Mouse (Mus musculus): ENCODE measurements around the gene Gdf7. TPM values are rescaled to one million over a fixed set of nuclear protein-coding genes. Genes with fewer than 3 reads are reported as not detected.

Gdf7 gene
- polyA plus RNA-seq, 1 experiment from 2014 or later: 0.14 TPM

DNA sequence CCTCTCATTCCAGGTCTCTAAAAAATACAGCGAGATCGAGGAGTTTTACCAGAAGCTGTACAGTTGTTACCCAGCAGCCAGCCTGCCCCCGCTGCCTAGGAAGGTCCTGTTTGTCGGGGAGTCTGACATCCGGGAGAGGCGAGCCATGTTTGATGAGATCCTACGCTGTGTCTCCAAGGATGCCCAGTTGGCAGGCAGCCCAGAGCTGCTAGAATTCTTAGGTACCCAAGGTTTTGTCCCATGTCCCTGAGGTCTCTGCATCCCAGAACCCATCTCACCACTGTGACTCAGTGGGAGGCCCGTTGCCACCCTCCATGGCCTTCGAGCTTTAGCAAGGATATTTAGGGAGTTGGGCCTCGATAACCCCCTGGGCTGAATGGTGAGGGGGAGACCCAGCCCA lies 19.8 kb upstream of the Gdf7 start:
- 0 out of 2 replicates have a peak, but pooled peaks cover 4% of the 10 kb centered on the region for H3K36me3 ChIP-seq (ENCODE audit: control insufficient read depth, insufficient read depth, low read length)
- no peaks in the 10 kb centered on the region for H3K9me3 ChIP-seq (replicated peaks; ENCODE audit: control insufficient read depth, low read length)
- peaks cover 3% of the 10 kb centered on the region; the same call in 1 of the 2 replicates for H3K4me1 ChIP-seq (ENCODE audit: control insufficient read depth, insufficient read depth, low read length)
- WGBS (ENCODE audit: insufficient replicate concordance): 86% methylated on average over 10 of the region's 10 CpGs
- H3K27me3 ChIP-seq (ENCODE audit: control insufficient read depth, insufficient read depth, low read length): no peaks in the 10 kb centered on the region
- H3K4me3 ChIP-seq (ENCODE audit: low read depth, low read length): no peak overlapping the region
- no peak overlapping the region for H3K9ac ChIP-seq (ENCODE audit: low read depth, low read length)
- ATAC-seq (replicated peaks; ENCODE audit: insufficient number of reproducible peaks, low FRiP score, low TSS enrichment): no peak
- no peak overlapping the region for H3K4me2 ChIP-seq
- no peak overlapping the region for H3K27ac ChIP-seq (ENCODE audit: low read depth, low read length)

DNA sequence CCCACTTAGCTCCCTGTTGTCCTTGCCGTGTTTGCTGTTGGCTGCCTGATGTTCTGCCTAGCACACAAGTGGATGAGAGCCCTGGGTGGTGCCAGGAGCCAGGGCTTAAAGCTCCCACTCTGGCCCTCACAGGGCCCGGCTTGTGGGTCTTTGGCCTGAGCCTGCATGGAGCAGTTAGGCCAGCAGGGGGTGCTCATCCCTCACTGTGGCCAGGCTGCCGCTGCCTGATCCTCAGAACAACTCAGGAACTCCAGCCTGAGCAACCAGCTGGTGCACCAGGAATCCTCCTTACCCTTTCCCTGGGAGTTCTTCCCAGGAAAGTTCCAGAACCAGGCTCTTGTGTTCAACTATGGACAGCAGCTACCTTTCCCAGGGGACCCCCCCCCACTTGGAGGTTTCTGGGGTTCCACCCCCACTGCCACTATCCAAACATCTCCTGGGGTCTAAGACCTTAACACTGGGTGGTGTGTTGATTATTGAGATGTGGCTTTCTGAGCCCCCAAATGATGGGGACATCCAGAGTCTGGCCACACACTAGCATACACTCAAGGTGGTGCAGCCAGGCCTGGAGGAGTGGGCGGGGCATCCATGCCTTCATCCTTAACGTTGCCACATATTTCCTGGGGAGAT lies 18.4 kb upstream of the Gdf7 start:
- no peak for ATAC-seq (replicated peaks; ENCODE audit: insufficient number of reproducible peaks, low FRiP score, low TSS enrichment)
- Histone ChIP-seq H3K9ac (ENCODE audit: low read depth, low read length) (no peak overlapping the region), H3K27me3 (ENCODE audit: control insufficient read depth, insufficient read depth, low read length) (no peaks in the 10 kb centered on the region), H3K27ac (ENCODE audit: low read depth, low read length) (no peak overlapping the region), H3K4me3 (ENCODE audit: low read depth, low read length) (no peak overlapping the region), H3K9me3 (replicated peaks; ENCODE audit: control insufficient read depth, low read length) (no peaks in the 10 kb centered on the region), H3K36me3 (ENCODE audit: control insufficient read depth, insufficient read depth, low read length) (0 out of 2 replicates have a peak, but pooled peaks cover 4% of the 10 kb centered on the region), H3K4me2 (no peak overlapping the region), H3K4me1 (ENCODE audit: control insufficient read depth, insufficient read depth, low read length) (peaks cover 3% of the 10 kb centered on the region)
- 38% methylated on average over 5 of the region's 5 CpGs for WGBS (ENCODE audit: insufficient replicate concordance)

GRCm38 (mm10) chr12:8316541-8316940 lies 14.8 kb upstream of the Gdf7 start:
- Histone ChIP-seq H3K4me2 (no peak overlapping the region), H3K36me3 (ENCODE audit: control insufficient read depth, insufficient read depth, low read length) (0 out of 2 replicates have a peak, but pooled peaks cover 4% of the 10 kb centered on the region), H3K27me3 (ENCODE audit: control insufficient read depth, insufficient read depth, low read length) (peaks cover 5% of the 10 kb centered on the region), H3K4me1 (ENCODE audit: control insufficient read depth, insufficient read depth, low read length) (peaks cover 7% of the 10 kb centered on the region), H3K4me3 (ENCODE audit: low read depth, low read length) (no peak overlapping the region), H3K9ac (ENCODE audit: low read depth, low read length) (no peak overlapping the region), H3K9me3 (replicated peaks; ENCODE audit: control insufficient read depth, low read length) (no peaks in the 10 kb centered on the region), H3K27ac (ENCODE audit: low read depth, low read length) (no peak overlapping the region)
- WGBS (ENCODE audit: insufficient replicate concordance): 92% methylated on average over 5 of the region's 5 CpGs
- ATAC-seq (replicated peaks; ENCODE audit: insufficient number of reproducible peaks, low FRiP score, low TSS enrichment): no peak

- H3K27me3 ChIP-seq (ENCODE audit: control insufficient read depth, insufficient read depth, low read length): peaks cover 24% of the 10 kb centered on the region
- 19% methylated on average over 12 of the region's 12 CpGs for WGBS (ENCODE audit: insufficient replicate concordance)
- H3K27ac ChIP-seq (ENCODE audit: low read depth, low read length): no peak overlapping the region
- peak overlapping the region; percentile 66 for H3K9ac ChIP-seq (ENCODE audit: low read depth, low read length)
- no peak for ATAC-seq (replicated peaks; ENCODE audit: insufficient number of reproducible peaks, low FRiP score, low TSS enrichment)
- peak overlapping the region; percentile 55 for H3K4me3 ChIP-seq (ENCODE audit: low read depth, low read length)
- H3K36me3 ChIP-seq (ENCODE audit: control insufficient read depth, insufficient read depth, low read length): 0 out of 2 replicates have a peak, but pooled peaks cover 4% of the 10 kb centered on the region
- no peaks in the 10 kb centered on the region for H3K9me3 ChIP-seq (replicated peaks; ENCODE audit: control insufficient read depth, low read length)
- H3K4me2 ChIP-seq: peak overlapping the region; percentile 85
- peaks cover 7% of the 10 kb centered on the region for H3K4me1 ChIP-seq (ENCODE audit: control insufficient read depth, insufficient read depth, low read length)
Measured at GRCm38 (mm10) chr12:8313773-8314172, 12.0 kb upstream of the Gdf7 start.

- peak; percentile 75 for ATAC-seq (replicated peaks; ENCODE audit: insufficient number of reproducible peaks, low FRiP score, low TSS enrichment)
- 0 out of 2 replicates have a peak, but pooled peaks cover 4% of the 10 kb centered on the region for H3K36me3 ChIP-seq (ENCODE audit: control insufficient read depth, insufficient read depth, low read length)
- H3K4me3 ChIP-seq (ENCODE audit: low read depth, low read length): peak within 1 kb of the TSS; percentile 55
- H3K9me3 ChIP-seq (replicated peaks; ENCODE audit: control insufficient read depth, low read length): no peaks in the 10 kb centered on the region
- H3K4me1 ChIP-seq (ENCODE audit: control insufficient read depth, insufficient read depth, low read length): peaks cover 7% of the 10 kb centered on the region
- 0% methylated on average over 38 of the region's 38 CpGs for WGBS (ENCODE audit: insufficient replicate concordance)
- no peak within 1 kb of the TSS for H3K27ac ChIP-seq (ENCODE audit: low read depth, low read length)
- peak within 1 kb of the TSS; percentile 85 for H3K4me2 ChIP-seq
- H3K9ac ChIP-seq (ENCODE audit: low read depth, low read length): peak within 1 kb of the TSS; percentile 66
- H3K27me3 ChIP-seq (ENCODE audit: control insufficient read depth, insufficient read depth, low read length): peaks cover 24% of the 10 kb centered on the region
Measured at GRCm38 (mm10) chr12:8313270-8313771, 11.6 kb upstream of the Gdf7 start, which contains the start of gene Hs1bp3. Gene Hs1bp3 (plus strand): TSS chr12:8313432.

GRCm38 (mm10) chr12:8312266-8312665 lies 10.5 kb upstream of the Gdf7 start:
- H3K9me3 ChIP-seq (replicated peaks; ENCODE audit: control insufficient read depth, low read length): no peaks in the 10 kb centered on the region
- H3K4me2 ChIP-seq: no peak overlapping the region
- H3K4me1 ChIP-seq (ENCODE audit: control insufficient read depth, insufficient read depth, low read length): peaks cover 7% of the 10 kb centered on the region
- no peaks in the 10 kb centered on the region for H3K36me3 ChIP-seq (ENCODE audit: control insufficient read depth, insufficient read depth, low read length)
- H3K27me3 ChIP-seq (ENCODE audit: control insufficient read depth, insufficient read depth, low read length): peaks cover 24% of the 10 kb centered on the region
- H3K9ac ChIP-seq (ENCODE audit: low read depth, low read length): no peak overlapping the region
- 73% methylated on average over 4 of the region's 4 CpGs for WGBS (ENCODE audit: insufficient replicate concordance)
- ATAC-seq (replicated peaks; ENCODE audit: insufficient number of reproducible peaks, low FRiP score, low TSS enrichment): no peak
- H3K4me3 ChIP-seq (ENCODE audit: low read depth, low read length): no peak overlapping the region
- H3K27ac ChIP-seq (ENCODE audit: low read depth, low read length): no peak overlapping the region

DNA sequence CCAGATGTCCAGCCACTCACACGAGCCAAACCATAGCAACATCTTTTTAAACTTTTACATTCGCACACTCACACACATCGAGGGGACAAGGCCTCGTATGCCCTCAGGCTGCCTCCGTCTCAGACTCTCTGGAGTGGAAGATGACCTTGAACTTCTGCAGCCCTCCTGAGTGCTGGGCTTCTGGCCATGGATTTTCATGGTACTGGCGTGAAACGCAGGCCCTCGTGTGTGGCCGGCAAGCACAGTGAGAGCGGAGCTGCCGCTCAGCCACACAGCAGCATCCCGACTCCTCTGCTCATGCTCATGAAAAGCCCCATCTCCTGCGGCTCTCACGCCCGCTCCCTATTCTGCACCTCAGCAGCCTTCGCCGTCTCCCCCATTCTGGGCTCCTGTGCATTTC lies 9.2 kb upstream of the Gdf7 start:
- H3K4me1 ChIP-seq (ENCODE audit: control insufficient read depth, insufficient read depth, low read length): peaks cover 7% of the 10 kb centered on the region
- H3K9ac ChIP-seq (ENCODE audit: low read depth, low read length): no peak overlapping the region
- WGBS (ENCODE audit: insufficient replicate concordance): 51% methylated on average over 17 of the region's 17 CpGs
- no peaks in the 10 kb centered on the region for H3K36me3 ChIP-seq (ENCODE audit: control insufficient read depth, insufficient read depth, low read length)
- no peak overlapping the region for H3K4me2 ChIP-seq
- ATAC-seq (replicated peaks; ENCODE audit: insufficient number of reproducible peaks, low FRiP score, low TSS enrichment): no peak
- no peak overlapping the region for H3K27ac ChIP-seq (ENCODE audit: low read depth, low read length)
- no peak overlapping the region for H3K4me3 ChIP-seq (ENCODE audit: low read depth, low read length)
- peaks cover 24% of the 10 kb centered on the region for H3K27me3 ChIP-seq (ENCODE audit: control insufficient read depth, insufficient read depth, low read length)
- H3K9me3 ChIP-seq (replicated peaks; ENCODE audit: control insufficient read depth, low read length): no peaks in the 10 kb centered on the region

DNA sequence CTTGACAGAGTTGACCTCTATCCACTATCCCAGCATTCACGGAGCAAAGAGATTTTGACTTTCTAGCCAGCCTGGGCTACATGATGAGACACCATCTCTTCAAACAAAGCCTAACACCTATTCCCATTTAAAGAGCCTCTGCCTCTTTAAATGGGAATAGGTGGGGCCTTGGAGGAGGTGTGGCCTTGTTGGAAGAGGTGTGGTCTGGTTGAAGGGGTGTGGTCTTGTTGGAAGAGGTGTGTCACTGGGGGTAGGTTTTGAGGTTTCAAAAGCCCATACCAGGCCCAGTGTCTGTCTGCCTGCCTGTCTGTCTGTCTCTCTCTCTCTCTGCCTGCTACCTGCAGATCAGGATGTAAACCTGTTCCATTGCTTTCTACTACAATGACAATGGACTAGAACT lies 5.2 kb upstream of the Gdf7 start:
- peaks cover 5% of the 10 kb centered on the region for H3K4me1 ChIP-seq (ENCODE audit: control insufficient read depth, insufficient read depth, low read length)
- no peaks in the 10 kb centered on the region for H3K9me3 ChIP-seq (replicated peaks; ENCODE audit: control insufficient read depth, low read length)
- H3K9ac ChIP-seq (ENCODE audit: low read depth, low read length): no peak overlapping the region
- no peak overlapping the region for H3K4me3 ChIP-seq (ENCODE audit: low read depth, low read length)
- H3K27ac ChIP-seq (ENCODE audit: low read depth, low read length): no peak overlapping the region
- H3K4me2 ChIP-seq: no peak overlapping the region
- H3K36me3 ChIP-seq (ENCODE audit: control insufficient read depth, insufficient read depth, low read length): no peaks in the 10 kb centered on the region
- 52% methylated on average over 1 of the region's 1 CpGs for WGBS (ENCODE audit: insufficient replicate concordance)
- no peak for ATAC-seq (replicated peaks; ENCODE audit: insufficient number of reproducible peaks, low FRiP score, low TSS enrichment)
- H3K27me3 ChIP-seq (ENCODE audit: control insufficient read depth, insufficient read depth, low read length): peaks cover 59% of the 10 kb centered on the region

GRCm38 (mm10) chr12:8306432-8306831 lies 4.7 kb upstream of the Gdf7 start:
- Histone ChIP-seq H3K27me3 (ENCODE audit: control insufficient read depth, insufficient read depth, low read length) (peaks cover 59% of the 10 kb centered on the region), H3K4me1 (ENCODE audit: control insufficient read depth, insufficient read depth, low read length) (peaks cover 8% of the 10 kb centered on the region), H3K4me2 (peak overlapping the region; percentile 3; the same call in 1 of the 2 replicates), H3K4me3 (ENCODE audit: low read depth, low read length) (no peak overlapping the region), H3K27ac (ENCODE audit: low read depth, low read length) (no peak overlapping the region), H3K36me3 (ENCODE audit: control insufficient read depth, insufficient read depth, low read length) (no peaks in the 10 kb centered on the region), H3K9me3 (replicated peaks; ENCODE audit: control insufficient read depth, low read length) (no peaks in the 10 kb centered on the region), H3K9ac (ENCODE audit: low read depth, low read length) (no peak overlapping the region)
- ATAC-seq (replicated peaks; ENCODE audit: insufficient number of reproducible peaks, low FRiP score, low TSS enrichment): no peak
- 6% methylated on average over 5 of the region's 5 CpGs for WGBS (ENCODE audit: insufficient replicate concordance)
